Comparison of ENCODE assay signal across 27 mouse cellular contexts in the genomic region with DNA sequence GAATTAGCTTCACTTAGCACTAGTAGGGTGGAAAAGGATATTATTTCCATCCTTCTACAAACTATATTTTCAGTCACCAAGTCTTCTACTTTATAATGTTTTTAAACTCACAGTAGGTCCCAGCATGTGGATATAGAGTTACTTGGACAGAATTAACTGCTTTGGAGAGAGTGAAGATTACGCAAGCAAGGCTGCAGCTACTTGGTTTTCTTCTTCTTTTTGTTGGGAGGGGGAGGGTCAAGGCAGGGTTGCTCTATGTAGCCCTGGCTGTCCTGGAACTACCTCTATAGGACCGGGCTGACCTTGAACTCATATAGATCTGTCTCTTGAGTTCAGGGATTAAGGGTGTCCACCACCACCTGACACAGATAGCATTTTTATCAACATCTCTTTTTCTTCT.
"Had no signal": no experiment of that assay in that cellular context is flagged by ENCODE, and none has a peak within 500 bp of the region (broad histone marks: within the 10 kb centered on the region; RNA-seq: fewer than 3 reads in every experiment).

No protein-coding gene starts in this region.

- H3K27ac ChIP-seq: embryonic facial prominence, embryonic 10.5 days; embryonic facial prominence, embryonic 12.5 days; embryonic facial prominence, embryonic 13.5 days; embryonic facial prominence, embryonic 15.5 days; forebrain, embryonic 10.5 days; forebrain, embryonic 12.5 days; forebrain, embryonic 13.5 days; forebrain, embryonic 15.5 days; gastrocnemius, adult 2 months; heart, adult 2 months; heart, embryonic 10.5 days had no signal

- H3K4me3 ChIP-seq: embryonic facial prominence, embryonic 10.5 days; embryonic facial prominence, embryonic 12.5 days; embryonic facial prominence, embryonic 13.5 days; embryonic facial prominence, embryonic 15.5 days; erythroblast, embryonic 14.5 days; forebrain, embryonic 10.5 days; forebrain, embryonic 12.5 days; forebrain, embryonic 13.5 days; forebrain, embryonic 15.5 days; gastrocnemius, adult 2 months; heart, adult 2 months; heart, embryonic 10.5 days had no signal

- H3K9ac ChIP-seq: embryonic facial prominence, embryonic 12.5 days; embryonic facial prominence, embryonic 13.5 days; embryonic facial prominence, embryonic 15.5 days; forebrain, embryonic 12.5 days; forebrain, embryonic 13.5 days; forebrain, embryonic 15.5 days; forebrain, postnatal 0 days had no signal

- H3K9me3 ChIP-seq: embryonic facial prominence, embryonic 10.5 days; embryonic facial prominence, embryonic 12.5 days; embryonic facial prominence, embryonic 13.5 days; embryonic facial prominence, embryonic 15.5 days; forebrain, embryonic 10.5 days; forebrain, embryonic 12.5 days; forebrain, embryonic 13.5 days; forebrain, embryonic 15.5 days; heart, embryonic 10.5 days had no signal

- H3K36me3 ChIP-seq: embryonic facial prominence, embryonic 10.5 days; embryonic facial prominence, embryonic 12.5 days; embryonic facial prominence, embryonic 13.5 days; embryonic facial prominence, embryonic 15.5 days; forebrain, embryonic 10.5 days; forebrain, embryonic 12.5 days; forebrain, embryonic 15.5 days; heart, embryonic 10.5 days had no signal

- H3K4me2 ChIP-seq: embryonic facial prominence, embryonic 12.5 days; embryonic facial prominence, embryonic 13.5 days; embryonic facial prominence, embryonic 15.5 days; forebrain, embryonic 12.5 days; forebrain, embryonic 13.5 days; forebrain, embryonic 15.5 days had no signal

- H3K4me1 ChIP-seq: embryonic facial prominence, embryonic 13.5 days; embryonic facial prominence, embryonic 15.5 days; forebrain, embryonic 15.5 days; heart, embryonic 10.5 days had no signal

- ATAC-seq: forebrain, embryonic 13.5 days; forebrain, embryonic 14.5 days; forebrain, embryonic 15.5 days; forebrain, embryonic 16.5 days; forebrain, postnatal 0 days had no signal

- H3K27me3 ChIP-seq: embryonic facial prominence, embryonic 12.5 days; embryonic facial prominence, embryonic 13.5 days; embryonic facial prominence, embryonic 15.5 days had no signal

- DNase-seq: cerebellum, adult 9-10 months; cerebellum, adult 9-11 months; cerebellum, postnatal 10 days; cerebellum, postnatal 14 days; cerebellum, postnatal 25 days; cerebellum, postnatal 36 days; embryo, embryonic 11 days; forebrain, postnatal 0 days; gastrocnemius, adult 2 months; gastrocnemius, postnatal 10 days; gastrocnemius, postnatal 14 days; gastrocnemius, postnatal 36 days; heart, adult 11 months; heart, adult 18-20 months; heart, adult 2 months had no signal
